Mouse (Mus musculus): Measurements from ENCODE around the gene Izumo2. TPM values are rescaled to one million over a fixed set of nuclear protein-coding genes. Genes with fewer than 3 reads are reported as not detected.
"Not testable (repeated sequence)": the region's sequence is repeated elsewhere in the genome, so short reads cannot be mapped to it uniquely, and the experiment has no call there.

Gene Izumo2
- polyA plus RNA-seq, 1 experiment = 196 TPM

DNA sequence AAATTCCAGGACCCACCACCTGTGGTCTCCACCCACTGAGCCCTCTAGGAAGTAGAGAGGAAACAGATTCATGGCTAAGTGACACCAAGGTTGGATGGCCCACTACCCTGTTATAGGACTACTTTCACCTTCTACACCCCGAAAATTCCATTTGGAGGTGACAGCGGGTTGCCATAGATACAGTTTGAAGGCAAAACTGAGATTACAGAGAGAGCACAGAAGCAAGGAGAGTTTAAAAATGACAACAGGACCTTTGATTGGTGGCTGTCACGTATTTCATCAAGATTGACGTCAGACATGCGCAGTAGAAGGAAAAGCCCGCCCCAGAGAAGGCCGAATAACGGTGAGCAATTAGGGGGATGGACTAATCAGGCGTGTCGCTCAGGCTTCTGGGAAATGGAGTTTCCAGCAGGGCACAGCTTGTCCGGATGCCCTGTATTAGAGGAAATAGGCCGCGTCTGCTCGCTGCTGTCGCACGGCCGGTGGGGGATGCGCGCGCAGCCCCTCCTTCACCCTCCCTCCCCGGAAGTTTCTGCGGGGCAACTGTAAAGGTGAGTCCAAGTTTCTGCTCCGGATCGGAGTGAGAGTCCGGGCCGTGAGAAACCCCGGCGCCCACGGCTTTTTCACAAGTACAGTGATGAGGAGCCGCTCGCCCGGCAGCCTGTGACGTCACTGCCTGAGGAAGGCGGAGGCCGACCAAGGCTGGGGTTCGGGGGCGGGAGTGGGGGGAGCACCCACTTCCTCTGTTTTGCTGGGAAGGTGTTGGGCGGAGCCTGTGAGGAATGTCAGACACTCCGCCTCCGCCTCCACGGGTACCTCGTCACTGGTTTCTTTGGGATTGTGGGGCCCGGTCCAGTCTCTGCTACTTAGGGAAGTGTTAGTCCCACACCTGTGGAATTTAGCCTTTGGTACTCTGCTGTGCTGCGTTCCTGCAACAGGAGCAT lies 39.8 kb downstream of the Izumo2 start, which contains the start of gene Vrk3:
Gene Vrk3, plus strand, starts transcription at position 313 of the 944 bp plus-strand sequence.
- Histone ChIP-seq H3K4me3 (ENCODE audit: control insufficient read depth, low read depth, low read length) (peak within 1 kb of the TSS; percentile 98), H3K27ac (ENCODE audit: control insufficient read depth, insufficient read depth, low read depth, low read length) (peak within 1 kb of the TSS; percentile 98), H3K27me3 (ENCODE audit: control insufficient read depth, insufficient read depth, low read length) (no peaks in the 10 kb centered on the region), H3K36me3 (ENCODE audit: control insufficient read depth, insufficient read depth, low read length) (peaks cover 5% of the 10 kb centered on the region), H3K4me1 (ENCODE audit: control insufficient read depth, insufficient read depth, low read length) (peaks cover 25% of the 10 kb centered on the region)
- TF ChIP-seq POLR2A (IDR thresholded peaks at IDR 0.05; ENCODE audit: control insufficient read depth, low read depth, low read length) = peak; percentile 88
- TF ChIP-seq CTCF (IDR thresholded peaks at IDR 0.05; ENCODE audit: control insufficient read depth, insufficient read depth, insufficient replicate concordance, low read depth, low read length) = no peak

- H3K4me3 ChIP-seq (ENCODE audit: control insufficient read depth, low read depth, low read length); H3K27me3 ChIP-seq (ENCODE audit: control insufficient read depth, insufficient read depth, low read length); H3K36me3 ChIP-seq (ENCODE audit: control insufficient read depth, insufficient read depth, low read length); H3K27ac ChIP-seq (ENCODE audit: control insufficient read depth, insufficient read depth, low read depth, low read length): not testable (repeated sequence)
- H3K4me1 ChIP-seq (ENCODE audit: control insufficient read depth, insufficient read depth, low read length) = peaks cover 15% of the 10 kb centered on the region
Measured at GRCm38 (mm10) chr7:44750950-44751349, 42.4 kb downstream of the Izumo2 start, which contains the start of gene Zfp473. TSS of gene Zfp473 (minus strand) at chr7:44751050.

- TF ChIP-seq POLR2A (IDR thresholded peaks at IDR 0.05; ENCODE audit: control insufficient read depth, low read depth, low read length) (no peak), CTCF (IDR thresholded peaks at IDR 0.05; ENCODE audit: control insufficient read depth, insufficient read depth, insufficient replicate concordance, low read depth, low read length) (no peak)
- Histone ChIP-seq H3K27me3 (ENCODE audit: control insufficient read depth, insufficient read depth, low read length) (no peaks in the 10 kb centered on the region), H3K4me3 (ENCODE audit: control insufficient read depth, low read depth, low read length) (no peak overlapping the region), H3K4me1 (ENCODE audit: control insufficient read depth, insufficient read depth, low read length) (no peaks in the 10 kb centered on the region), H3K27ac (ENCODE audit: control insufficient read depth, insufficient read depth, low read depth, low read length) (no peak overlapping the region), H3K36me3 (ENCODE audit: control insufficient read depth, insufficient read depth, low read length) (peaks cover 11% of the 10 kb centered on the region)
Measured at GRCm38 (mm10) chr7:44757164-44757563, 48.6 kb downstream of the Izumo2 start.

DNA sequence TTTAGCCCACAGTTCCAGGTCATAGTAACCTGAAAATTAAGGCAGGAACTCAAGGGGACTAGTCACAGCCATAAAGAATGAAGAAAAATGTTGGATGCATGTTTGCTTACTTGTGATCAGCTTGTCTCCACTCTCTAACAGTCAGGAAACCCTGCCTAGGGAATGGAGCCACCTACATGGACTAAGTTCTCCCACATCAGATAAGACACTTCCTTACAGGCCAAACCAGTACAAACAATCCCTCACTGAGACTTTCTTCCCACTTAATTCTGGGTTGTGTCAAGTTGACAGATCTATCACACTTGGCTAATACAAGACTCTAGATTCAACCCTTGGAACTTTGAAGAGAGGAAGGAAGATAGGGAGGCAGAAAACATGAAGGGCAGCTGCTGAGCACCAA lies 51.8 kb downstream of the Izumo2 start:
- Histone ChIP-seq H3K4me1 (ENCODE audit: control insufficient read depth, insufficient read depth, low read length) (no peaks in the 10 kb centered on the region), H3K4me3 (ENCODE audit: control insufficient read depth, low read depth, low read length) (no peak overlapping the region), H3K27ac (ENCODE audit: control insufficient read depth, insufficient read depth, low read depth, low read length) (no peak overlapping the region), H3K36me3 (ENCODE audit: control insufficient read depth, insufficient read depth, low read length) (peaks cover 4% of the 10 kb centered on the region), H3K27me3 (ENCODE audit: control insufficient read depth, insufficient read depth, low read length) (no peaks in the 10 kb centered on the region)
- no peak for TF ChIP-seq POLR2A (IDR thresholded peaks at IDR 0.05; ENCODE audit: control insufficient read depth, low read depth, low read length)
- TF ChIP-seq CTCF (IDR thresholded peaks at IDR 0.05; ENCODE audit: control insufficient read depth, insufficient read depth, insufficient replicate concordance, low read depth, low read length) = no peak

GRCm38 (mm10) chr7:44768129-44768528 lies 59.6 kb downstream of the Izumo2 start:
- Histone ChIP-seq H3K27me3 (ENCODE audit: control insufficient read depth, insufficient read depth, low read length) (no peaks in the 10 kb centered on the region), H3K4me3 (ENCODE audit: control insufficient read depth, low read depth, low read length) (no peak overlapping the region), H3K36me3 (ENCODE audit: control insufficient read depth, insufficient read depth, low read length) (peaks cover 4% of the 10 kb centered on the region; the same call in 1 of the 2 replicates), H3K4me1 (ENCODE audit: control insufficient read depth, insufficient read depth, low read length) (peaks cover 9% of the 10 kb centered on the region), H3K27ac (ENCODE audit: control insufficient read depth, insufficient read depth, low read depth, low read length) (no peak overlapping the region)
- TF ChIP-seq POLR2A (IDR thresholded peaks at IDR 0.05; ENCODE audit: control insufficient read depth, low read depth, low read length) = no peak
- no peak for TF ChIP-seq CTCF (IDR thresholded peaks at IDR 0.05; ENCODE audit: control insufficient read depth, insufficient read depth, insufficient replicate concordance, low read depth, low read length)

Other genes starting within 250 kb of the Izumo2 start
- 1.00 and 1.2 TPM in 2 replicates for gene Aspdh, start 243.4 kb upstream of the Izumo2 start, polyA plus RNA-seq (2012; rRNA removed)
- 118 and 120 TPM in 2 replicates for gene Josd2, start 240.8 kb upstream of the Izumo2 start, polyA plus RNA-seq (2012; rRNA removed)
- gene Emc10, start 212.2 kb upstream of the Izumo2 start, polyA plus RNA-seq (2012; rRNA removed) = 122 and 127 TPM in 2 replicates
- 1,517 and 1,849 TPM in 2 replicates for gene Fam71e1, start 212.2 kb upstream of the Izumo2 start, polyA plus RNA-seq (2012; rRNA removed)
- gene Mybpc2, start 184.1 kb upstream of the Izumo2 start, polyA plus RNA-seq (2012; rRNA removed) = 0.04 TPM in 1 of 2 replicates, not detected in the other
- gene Spib, start 176.7 kb upstream of the Izumo2 start, polyA plus RNA-seq (2012; rRNA removed) = 0.15 and 0.16 TPM in 2 replicates
- 18.1 and 20.3 TPM in 2 replicates for gene Pold1, start 159.9 kb upstream of the Izumo2 start, polyA plus RNA-seq (2012; rRNA removed)
- gene Nr1h2, start 154.8 kb upstream of the Izumo2 start, polyA plus RNA-seq (2012; rRNA removed) = 72.1 and 77.1 TPM in 2 replicates
- gene Napsa, start 136.4 kb upstream of the Izumo2 start, polyA plus RNA-seq (2012; rRNA removed) = 0.67 and 2.4 TPM in 2 replicates
- 0.70 and 3.2 TPM in 2 replicates for gene Kcnc3, start 118.1 kb upstream of the Izumo2 start, polyA plus RNA-seq (2012; rRNA removed)
- gene Myh14, start 37.9 kb upstream of the Izumo2 start, polyA plus RNA-seq (2012; rRNA removed) = 1.2 and 2.6 TPM in 2 replicates
- gene Vrk3, start 39.7 kb downstream of the Izumo2 start, polyA plus RNA-seq (2012; rRNA removed) = 131 and 149 TPM in 2 replicates
- 1.6 and 1.9 TPM in 2 replicates for gene Zfp473, start 42.3 kb downstream of the Izumo2 start, polyA plus RNA-seq (2012; rRNA removed)
- 181 and 183 TPM in 2 replicates for gene Nup62, start 107.3 kb downstream of the Izumo2 start, polyA plus RNA-seq (2012; rRNA removed)
- gene Il4i1, start 107.6 kb downstream of the Izumo2 start, polyA plus RNA-seq (2012; rRNA removed) = 97.2 and 97.6 TPM in 2 replicates
- 21.6 TPM in 2 replicates for gene Atf5, start 107.9 kb downstream of the Izumo2 start, polyA plus RNA-seq (2012; rRNA removed)
- gene Akt1s1, start 140.2 kb downstream of the Izumo2 start, polyA plus RNA-seq (2012; rRNA removed) = 31.5 and 35.7 TPM in 2 replicates
- 24.4 and 28.5 TPM in 2 replicates for gene Tbc1d17, start 140.3 kb downstream of the Izumo2 start, polyA plus RNA-seq (2012; rRNA removed)
- 26.5 and 29.4 TPM in 2 replicates for gene Pnkp, start 148.4 kb downstream of the Izumo2 start, polyA plus RNA-seq (2012; rRNA removed)
- gene Ptov1, start 161.0 kb downstream of the Izumo2 start, polyA plus RNA-seq (2012; rRNA removed) = 171 and 187 TPM in 2 replicates
- 143 and 206 TPM in 2 replicates for gene Med25, start 184.0 kb downstream of the Izumo2 start, polyA plus RNA-seq (2012; rRNA removed)
- 39.2 and 40.0 TPM in 2 replicates for gene Fuz, start 187.3 kb downstream of the Izumo2 start, polyA plus RNA-seq (2012; rRNA removed)
- gene Ap2a1, start 220.8 kb downstream of the Izumo2 start, polyA plus RNA-seq (2012; rRNA removed) = 323 and 343 TPM in 2 replicates
- 1,042 and 1,092 TPM in 2 replicates for gene Tsks, start 234.5 kb downstream of the Izumo2 start, polyA plus RNA-seq (2012; rRNA removed)